Mouse (Mus musculus): ENCODE results near the gene Tfeb. TPM values are rescaled to one million over a fixed set of nuclear protein-coding genes. Genes with fewer than 3 reads are reported as not detected.

Tfeb gene
- polyA plus RNA-seq, 1 experiment from 2014 or later, result 2.2 TPM

DNA sequence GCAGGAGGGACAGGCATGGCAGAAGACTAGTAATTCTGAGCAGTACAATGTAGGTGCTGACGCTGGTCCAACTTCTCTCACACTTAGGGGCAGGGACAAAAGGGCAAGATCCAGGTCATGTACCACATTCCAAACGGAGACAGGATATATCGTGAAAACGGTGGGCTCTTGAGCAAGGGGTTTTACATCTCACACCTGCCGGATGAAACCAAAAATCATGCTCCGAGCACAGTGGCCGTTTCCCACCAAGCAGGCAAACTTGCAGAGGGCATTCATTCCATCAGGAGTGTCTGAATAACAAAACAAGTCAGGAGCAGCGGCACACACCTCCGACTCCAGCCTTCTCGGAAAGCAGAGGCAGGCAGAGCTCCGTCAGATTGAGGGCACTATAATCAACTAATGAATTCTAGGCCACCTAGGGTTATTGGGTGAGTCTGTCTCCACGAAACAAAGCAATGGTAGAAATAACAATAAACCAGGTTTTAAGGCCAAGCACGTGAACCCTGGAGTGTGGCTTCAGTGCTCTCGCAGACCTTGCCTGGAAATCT lies 1.2 kb upstream of the Tfeb start:
- Histone ChIP-seq H3K4me1 (replicated peaks; ENCODE audit: control insufficient read depth, insufficient read depth, low read length) (peaks cover 18% of the 10 kb centered on the region), H3K36me3 (ENCODE audit: control insufficient read depth, insufficient read depth) (no peaks in the 10 kb centered on the region), H3K27ac (ENCODE audit: low read length) (no peak overlapping the region), H3K4me3 (replicated peaks; ENCODE audit: low read length) (no peak overlapping the region), H3K9me3 (ENCODE audit: control insufficient read depth, low read length) (0 out of 2 replicates have a peak, but pooled peaks cover 3% of the 10 kb centered on the region), H3K4me2 (ENCODE audit: low read length) (no peak overlapping the region), H3K27me3 (replicated peaks; ENCODE audit: control insufficient read depth, insufficient read depth, low read length) (peaks cover 24% of the 10 kb centered on the region), H3K9ac (replicated peaks; ENCODE audit: low read depth, low read length) (no peak overlapping the region)
- ATAC-seq, result no peak
- whole genome bisulfite sequencing, result 76% methylated on average over 14 of the region's 14 CpGs

DNA sequence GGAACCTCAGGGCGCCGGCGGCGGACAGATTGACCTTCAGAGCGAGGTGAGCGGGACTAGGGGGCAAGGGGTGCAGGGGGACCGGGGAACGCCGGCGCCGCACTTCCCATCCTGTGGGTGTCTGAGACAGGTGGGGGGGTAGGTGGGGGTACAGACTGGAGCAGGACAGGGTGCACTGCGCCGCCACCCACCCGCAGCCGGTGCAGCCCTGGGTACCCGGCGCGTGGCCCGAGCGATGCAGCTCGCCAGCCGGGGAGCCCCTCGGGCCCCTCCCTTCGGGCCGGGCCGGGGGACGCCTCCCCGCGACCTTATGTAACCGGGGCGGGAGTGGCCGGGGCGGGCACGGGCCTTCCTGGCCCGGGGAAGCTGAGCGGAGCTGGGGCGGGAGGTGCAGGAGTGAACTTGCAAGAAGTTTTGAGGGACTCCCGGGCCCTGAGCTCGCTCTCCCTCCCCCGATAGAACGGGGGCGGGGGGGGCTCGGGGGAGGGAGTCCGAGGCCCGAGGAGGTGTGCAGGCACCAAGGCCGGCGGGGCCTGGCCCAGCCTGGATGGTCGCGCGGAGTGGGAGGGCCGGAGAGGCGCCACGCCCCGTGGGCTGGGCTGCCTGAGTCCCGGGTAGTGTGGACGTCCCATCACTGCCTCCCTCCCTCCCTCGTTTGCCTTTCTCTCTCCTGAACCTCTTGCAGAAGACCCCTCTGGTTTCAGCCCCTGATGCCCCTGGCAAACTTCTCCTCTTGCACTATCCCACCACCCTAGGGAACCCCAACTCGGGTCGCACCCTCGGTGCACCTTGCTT lies 638 bp downstream of the Tfeb start:
- H3K4me2 ChIP-seq (ENCODE audit: low read length), result peak overlapping the region; percentile 96
- no peak overlapping the region for H3K27ac ChIP-seq (ENCODE audit: low read length)
- H3K4me1 ChIP-seq (replicated peaks; ENCODE audit: control insufficient read depth, insufficient read depth, low read length), result peaks cover 18% of the 10 kb centered on the region
- peak; percentile 65 for ATAC-seq
- 1% methylated on average over 57 of the region's 60 CpGs for WGBS
- H3K9ac ChIP-seq (replicated peaks; ENCODE audit: low read depth, low read length), result peak overlapping the region; percentile 54
- peak overlapping the region; percentile 64 for H3K4me3 ChIP-seq (replicated peaks; ENCODE audit: low read length)
- peaks cover 24% of the 10 kb centered on the region for H3K27me3 ChIP-seq (replicated peaks; ENCODE audit: control insufficient read depth, insufficient read depth, low read length)
- H3K36me3 ChIP-seq (ENCODE audit: control insufficient read depth, insufficient read depth), result no peaks in the 10 kb centered on the region
- H3K9me3 ChIP-seq (ENCODE audit: control insufficient read depth, low read length), result 0 out of 2 replicates have a peak, but pooled peaks cover 3% of the 10 kb centered on the region

DNA sequence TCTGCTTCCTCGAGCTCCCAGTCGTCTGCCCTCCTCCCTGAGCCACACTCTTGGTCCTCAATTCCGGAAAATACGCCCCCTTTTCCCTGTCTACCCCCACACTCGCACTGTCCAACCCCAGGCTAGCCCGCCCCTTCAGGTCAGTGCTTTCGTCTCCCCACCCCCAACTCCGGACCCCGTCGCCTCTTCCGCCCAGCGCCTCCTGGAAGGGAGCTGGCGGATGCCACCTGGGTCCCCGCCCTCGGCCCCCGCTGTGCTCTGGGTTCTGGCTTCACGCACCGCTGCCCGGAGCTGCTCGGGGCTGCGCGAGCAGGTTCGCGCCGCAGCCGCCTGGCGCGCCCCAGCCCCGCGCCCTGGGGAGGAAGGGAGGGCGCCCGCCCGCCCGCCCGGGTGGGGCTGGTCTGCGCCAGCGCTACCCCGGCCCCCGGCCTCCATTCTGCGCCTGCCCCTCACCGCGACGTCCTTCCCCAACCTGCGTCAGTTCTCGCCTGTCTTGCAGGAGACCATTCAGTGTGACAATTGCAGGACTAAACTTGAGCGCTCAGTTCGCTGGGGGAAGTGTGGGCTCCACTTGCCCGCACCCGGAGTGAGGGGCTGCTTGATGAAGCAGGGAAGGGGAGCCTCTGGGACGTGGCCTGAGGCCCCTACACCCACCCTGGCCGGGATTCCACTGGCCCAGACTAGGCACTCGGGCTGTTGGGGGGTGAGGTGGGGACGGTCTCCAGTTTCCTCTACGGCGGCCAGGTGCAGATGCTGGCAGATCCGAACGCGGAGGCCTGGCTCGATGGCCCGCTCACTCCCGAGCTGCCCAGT lies 1.4 kb downstream of the Tfeb start:
- H3K4me1 ChIP-seq (replicated peaks; ENCODE audit: control insufficient read depth, insufficient read depth, low read length), result peaks cover 18% of the 10 kb centered on the region
- H3K36me3 ChIP-seq (ENCODE audit: control insufficient read depth, insufficient read depth), result no peaks in the 10 kb centered on the region
- 0 out of 2 replicates have a peak, but pooled peaks cover 3% of the 10 kb centered on the region for H3K9me3 ChIP-seq (ENCODE audit: control insufficient read depth, low read length)
- ATAC-seq, result peak; percentile 12; the same call in 1 of the 2 replicates
- WGBS, result under 1% methylated on average over 53 of the region's 61 CpGs
- peaks cover 24% of the 10 kb centered on the region for H3K27me3 ChIP-seq (replicated peaks; ENCODE audit: control insufficient read depth, insufficient read depth, low read length)
- no peak overlapping the region for H3K27ac ChIP-seq (ENCODE audit: low read length)
- peak overlapping the region; percentile 64 for H3K4me3 ChIP-seq (replicated peaks; ENCODE audit: low read length)
- peak overlapping the region; percentile 37 for H3K9ac ChIP-seq (replicated peaks; ENCODE audit: low read depth, low read length)
- peak overlapping the region; percentile 96 for H3K4me2 ChIP-seq (ENCODE audit: low read length)

DNA sequence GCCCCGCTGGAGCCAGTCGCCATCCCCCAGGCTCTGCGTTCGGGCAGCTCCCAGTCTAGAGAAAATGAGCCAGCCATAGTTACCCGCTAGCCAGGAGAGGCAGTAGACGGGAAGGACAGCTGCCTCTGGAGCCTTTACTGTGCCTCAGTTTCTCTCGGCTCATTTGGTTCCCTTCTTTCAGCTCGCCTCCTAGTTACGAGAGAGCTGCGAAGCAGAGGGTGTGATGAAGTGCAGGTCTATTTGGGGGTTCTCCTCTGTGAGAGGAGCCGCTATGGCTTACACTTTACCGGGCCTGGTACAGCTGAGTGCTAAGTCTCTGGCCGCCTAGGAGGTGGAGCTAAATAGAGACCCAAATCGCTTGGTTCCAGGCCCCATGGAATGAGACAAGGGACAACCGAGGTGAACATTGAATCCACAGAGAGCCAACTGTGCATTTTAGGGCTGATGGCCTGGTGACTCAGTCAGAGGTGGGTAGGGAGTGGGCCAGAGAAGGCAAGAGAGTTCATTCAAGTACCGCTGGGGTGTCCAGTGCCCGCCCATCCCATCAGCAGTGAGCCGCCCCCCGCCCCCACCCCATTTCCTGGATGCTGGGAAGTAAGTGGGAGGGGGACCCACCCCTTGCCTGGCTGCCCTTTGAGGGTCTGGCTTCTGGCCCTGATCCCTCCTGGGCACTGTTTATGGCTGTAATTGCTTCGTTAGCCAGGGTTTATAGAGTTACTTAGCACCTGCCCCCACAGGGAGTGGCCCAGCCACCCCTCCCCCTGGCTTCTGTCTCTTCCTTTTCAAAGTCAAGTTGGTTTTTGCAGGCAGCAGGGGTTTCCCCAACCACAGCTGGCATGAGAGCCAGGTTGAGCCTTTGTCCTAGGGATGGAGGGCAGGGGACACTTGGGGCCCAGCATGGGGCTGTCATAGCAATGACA lies 2.3 kb downstream of the Tfeb start:
- H3K9me3 ChIP-seq (ENCODE audit: control insufficient read depth, low read length), result 0 out of 2 replicates have a peak, but pooled peaks cover 3% of the 10 kb centered on the region
- peak overlapping the region; percentile 96 for H3K4me2 ChIP-seq (ENCODE audit: low read length)
- H3K9ac ChIP-seq (replicated peaks; ENCODE audit: low read depth, low read length), result no peak overlapping the region; the same call in 1 of the 2 replicates
- peaks cover 24% of the 10 kb centered on the region for H3K27me3 ChIP-seq (replicated peaks; ENCODE audit: control insufficient read depth, insufficient read depth, low read length)
- WGBS, result 9% methylated on average over 20 of the region's 20 CpGs
- peaks cover 18% of the 10 kb centered on the region for H3K4me1 ChIP-seq (replicated peaks; ENCODE audit: control insufficient read depth, insufficient read depth, low read length)
- no peaks in the 10 kb centered on the region for H3K36me3 ChIP-seq (ENCODE audit: control insufficient read depth, insufficient read depth)
- ATAC-seq, result no peak
- H3K4me3 ChIP-seq (replicated peaks; ENCODE audit: low read length), result peak overlapping the region; percentile 64; the same call in 1 of the 2 replicates
- no peak overlapping the region for H3K27ac ChIP-seq (ENCODE audit: low read length)

DNA sequence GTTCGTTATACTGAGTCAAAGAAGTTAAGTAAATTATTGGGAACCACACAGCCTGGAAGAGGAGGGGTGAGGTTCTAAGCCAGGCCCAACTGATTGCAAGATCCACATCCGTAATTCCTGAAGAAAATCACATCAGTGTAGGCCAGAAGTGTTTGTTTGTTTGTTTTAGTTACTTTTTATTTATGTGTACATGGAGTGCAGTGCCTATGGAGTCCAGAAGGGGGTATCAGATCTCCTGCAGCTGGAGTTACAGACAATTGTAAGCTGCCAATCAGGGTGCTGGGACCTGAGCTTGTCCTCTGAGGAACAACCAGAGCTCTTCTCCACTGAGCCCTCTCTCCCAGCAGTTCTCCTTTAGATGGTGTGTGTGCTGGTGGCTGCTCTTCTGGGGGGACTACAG lies 3.4 kb downstream of the Tfeb start:
- H3K9me3 ChIP-seq (ENCODE audit: control insufficient read depth, low read length), result peaks cover 5% of the 10 kb centered on the region; the same call in 1 of the 2 replicates
- H3K27me3 ChIP-seq (replicated peaks; ENCODE audit: control insufficient read depth, insufficient read depth, low read length), result peaks cover 24% of the 10 kb centered on the region
- ATAC-seq, result no peak
- peaks cover 18% of the 10 kb centered on the region for H3K4me1 ChIP-seq (replicated peaks; ENCODE audit: control insufficient read depth, insufficient read depth, low read length)
- no peak overlapping the region for H3K4me3 ChIP-seq (replicated peaks; ENCODE audit: low read length)
- H3K4me2 ChIP-seq (ENCODE audit: low read length), result no peak overlapping the region
- no peak overlapping the region for H3K9ac ChIP-seq (replicated peaks; ENCODE audit: low read depth, low read length)
- H3K27ac ChIP-seq (ENCODE audit: low read length), result no peak overlapping the region
- no peaks in the 10 kb centered on the region for H3K36me3 ChIP-seq (ENCODE audit: control insufficient read depth, insufficient read depth)
- 62% methylated on average over 2 of the region's 2 CpGs for WGBS

DNA sequence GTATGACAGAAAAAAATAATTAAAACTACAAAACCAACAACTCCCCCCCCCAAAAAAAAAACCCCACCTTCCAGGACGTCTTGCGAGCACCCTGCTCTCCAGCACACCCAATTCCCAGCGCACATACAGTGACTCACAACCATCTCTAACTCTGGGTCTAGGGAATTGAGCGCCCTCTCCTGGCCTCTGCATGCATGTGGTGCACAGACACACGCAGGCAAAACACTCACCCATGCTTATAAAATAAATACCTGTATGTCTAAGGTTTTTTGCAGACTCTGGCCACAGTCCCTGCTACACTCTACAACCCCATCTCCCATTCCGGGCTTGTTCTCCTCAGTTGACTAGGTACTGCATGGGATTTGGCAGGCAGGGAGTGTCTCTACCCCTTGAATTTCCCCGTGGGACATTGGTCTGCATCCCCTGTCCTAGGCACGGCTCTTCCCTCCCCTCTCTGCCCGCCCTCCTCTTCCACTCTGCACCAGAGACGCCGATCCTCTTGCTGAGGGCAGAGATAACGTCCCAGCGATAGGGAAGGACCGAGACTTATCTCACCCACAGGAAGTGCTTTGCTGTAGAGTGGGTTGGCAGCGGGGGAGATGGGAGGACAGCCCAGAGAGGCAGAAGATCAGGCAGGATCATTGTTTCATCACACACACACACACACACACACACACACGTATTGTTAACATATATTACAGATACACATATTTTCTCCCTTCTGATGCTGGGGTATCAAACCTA lies 6.3 kb downstream of the Tfeb start:
- WGBS, result 51% methylated on average over 16 of the region's 16 CpGs
- Histone ChIP-seq H3K4me1 (replicated peaks; ENCODE audit: control insufficient read depth, insufficient read depth, low read length) (peaks cover 7% of the 10 kb centered on the region), H3K4me2 (ENCODE audit: low read length) (no peak overlapping the region), H3K4me3 (replicated peaks; ENCODE audit: low read length) (no peak overlapping the region), H3K36me3 (ENCODE audit: control insufficient read depth, insufficient read depth) (no peaks in the 10 kb centered on the region), H3K27ac (ENCODE audit: low read length) (no peak overlapping the region), H3K9me3 (ENCODE audit: control insufficient read depth, low read length) (peaks cover 5% of the 10 kb centered on the region; the same call in 1 of the 2 replicates), H3K9ac (replicated peaks; ENCODE audit: low read depth, low read length) (no peak overlapping the region), H3K27me3 (replicated peaks; ENCODE audit: control insufficient read depth, insufficient read depth, low read length) (peaks cover 15% of the 10 kb centered on the region)
- ATAC-seq, result no peak

DNA sequence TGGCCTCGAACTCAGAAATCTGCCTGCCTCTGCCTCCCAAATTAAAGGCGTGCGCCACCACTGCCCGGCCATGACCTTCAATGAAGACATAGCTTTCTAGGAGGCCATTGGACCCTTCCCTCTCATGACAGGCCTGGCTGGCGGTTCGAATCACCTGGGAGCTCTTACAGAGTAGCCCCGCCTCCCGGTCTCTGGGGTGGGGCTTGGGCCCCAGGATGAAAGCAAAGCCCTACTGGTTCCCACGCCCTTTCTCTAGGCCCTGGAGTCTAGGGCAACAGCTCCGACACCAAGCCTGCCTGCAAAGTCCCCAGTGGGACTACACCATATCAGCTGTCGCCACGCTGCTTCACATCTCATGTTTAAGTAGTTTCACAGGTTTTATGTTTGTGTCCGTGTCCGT lies 7.3 kb downstream of the Tfeb start:
- no peak for ATAC-seq
- no peaks in the 10 kb centered on the region for H3K36me3 ChIP-seq (ENCODE audit: control insufficient read depth, insufficient read depth)
- no peak overlapping the region for H3K4me2 ChIP-seq (ENCODE audit: low read length)
- peaks cover 5% of the 10 kb centered on the region; the same call in 1 of the 2 replicates for H3K9me3 ChIP-seq (ENCODE audit: control insufficient read depth, low read length)
- no peak overlapping the region for H3K9ac ChIP-seq (replicated peaks; ENCODE audit: low read depth, low read length)
- H3K4me1 ChIP-seq (replicated peaks; ENCODE audit: control insufficient read depth, insufficient read depth, low read length), result no peaks in the 10 kb centered on the region; the same call in 1 of the 2 replicates
- WGBS, result 92% methylated on average over 14 of the region's 14 CpGs
- peaks cover 7% of the 10 kb centered on the region for H3K27me3 ChIP-seq (replicated peaks; ENCODE audit: control insufficient read depth, insufficient read depth, low read length)
- H3K4me3 ChIP-seq (replicated peaks; ENCODE audit: low read length), result no peak overlapping the region
- H3K27ac ChIP-seq (ENCODE audit: low read length), result no peak overlapping the region

DNA sequence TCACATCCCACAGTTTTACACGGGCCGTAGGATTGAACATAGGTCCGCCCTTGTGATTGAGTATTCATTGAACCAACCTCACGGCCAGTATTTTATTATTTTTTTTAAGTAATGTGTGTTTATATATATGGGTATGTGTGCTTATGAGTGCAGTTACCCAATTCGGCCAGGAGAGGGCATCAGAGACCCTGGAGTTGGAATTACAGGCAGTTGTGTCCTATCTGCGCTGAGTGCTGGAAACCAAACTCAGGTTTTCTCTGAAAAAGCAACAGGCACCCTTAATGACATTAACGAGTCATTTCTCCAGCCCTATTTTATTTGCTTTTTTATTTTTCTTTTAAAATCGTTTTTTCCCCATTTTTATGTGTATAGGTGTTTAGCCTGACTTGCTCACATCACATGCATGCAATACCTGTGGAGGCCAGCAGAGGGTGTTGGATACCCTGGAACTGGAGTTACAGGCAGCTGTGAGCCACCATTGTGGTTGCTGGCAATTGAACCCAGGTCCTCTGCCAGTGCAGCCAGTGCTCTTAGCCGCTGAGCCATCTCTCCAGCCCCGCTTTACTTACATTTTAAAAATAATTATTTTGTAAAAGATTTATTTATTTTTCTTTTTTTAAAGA lies 8.0 kb downstream of the Tfeb start:
- Histone ChIP-seq H3K4me1 (replicated peaks; ENCODE audit: control insufficient read depth, insufficient read depth, low read length) (no peaks in the 10 kb centered on the region), H3K9ac (replicated peaks; ENCODE audit: low read depth, low read length) (no peak overlapping the region)

More for the DNA sequence above, 8.0 kb downstream of the Tfeb start:
- Histone ChIP-seq H3K27ac (ENCODE audit: low read length) (no peak overlapping the region), H3K9me3 (ENCODE audit: control insufficient read depth, low read length) (peaks cover 5% of the 10 kb centered on the region; the same call in 1 of the 2 replicates), H3K4me3 (replicated peaks; ENCODE audit: low read length) (no peak overlapping the region), H3K27me3 (replicated peaks; ENCODE audit: control insufficient read depth, insufficient read depth, low read length) (no peaks in the 10 kb centered on the region; the same call in 1 of the 2 replicates), H3K4me2 (ENCODE audit: low read length) (no peak overlapping the region), H3K36me3 (ENCODE audit: control insufficient read depth, insufficient read depth) (no peaks in the 10 kb centered on the region)
- no peak for ATAC-seq
- 91% methylated on average over 10 of the region's 10 CpGs for WGBS
